Mouse (Mus musculus) heart, postnatal 0 days (tissue): Measurements from ENCODE around the gene Map4k2.

Experiments
- CTCF ChIP-seq: IDR thresholded peaks from 2 replicates; pipeline ENCODE4 v1.5.1; 2016; ENCODE audit warnings: antibody characterized with exemption, control low read depth, low read depth
- EP300 ChIP-seq: IDR thresholded peaks from 2 replicates; pipeline ENCODE4 v1.6.1; 2016; ENCODE audit warnings: antibody characterized with exemption, low read depth

- TF ChIP-seq CTCF = no peak
- peak; percentile 82 for TF ChIP-seq EP300
These were observed 38.4 kb upstream of the Map4k2 start for GRCm38 (mm10) chr19:6302522-6302921.
